ENCODE assay signal across 15 mouse cellular contexts in genomic region chr14:120803191-120803590, GRCm38 (mm10).
DNase-seq lines count a peak whose midpoint lies in the region; ATAC-seq lines count a peak whose summit lies in the region.
"Had no signal": no experiment of that assay in that cellular context is flagged by ENCODE, and none has a peak within 500 bp of the region (broad histone marks: within the 10 kb centered on the region; RNA-seq: fewer than 3 reads in every experiment).

No protein-coding gene starts in this region.

- no peaks in the 10 kb centered on the region for H3K9me3 ChIP-seq in kidney, embryonic 15.5 days (replicated peaks)
- H3K9me3 ChIP-seq in forebrain, embryonic 10.5 days, result peaks cover 17% of the 10 kb centered on the region
- H3K9me3 ChIP-seq in midbrain, embryonic 11.5 days (ENCODE audit: control insufficient read depth, low read length), result no peaks in the 10 kb centered on the region
- H3K9me3 ChIP-seq: liver, embryonic 15.5 days had no signal

- 71% methylated on average over 6 of the region's 6 CpGs for WGBS in kidney, embryonic 15.5 days
- 27% methylated on average over 6 of the region's 6 CpGs for WGBS in forebrain, embryonic 10.5 days
- 28% methylated on average over 6 of the region's 6 CpGs for WGBS in midbrain, embryonic 11.5 days

- H3K27me3 ChIP-seq in kidney, embryonic 15.5 days, result no peaks in the 10 kb centered on the region
- H3K27me3 ChIP-seq in forebrain, embryonic 10.5 days (ENCODE audit: poor library complexity, severe bottlenecking), result no peaks in the 10 kb centered on the region
- no peaks in the 10 kb centered on the region; the same call in 1 of the 2 replicates for H3K27me3 ChIP-seq in midbrain, embryonic 11.5 days (ENCODE audit: control insufficient read depth, insufficient read depth, low read length)
- H3K27me3 ChIP-seq: liver, embryonic 15.5 days had no signal

- no peak for DNase-seq in kidney, adult 18-20 months
- DNase-seq in ZHBTc4 (ENCODE audit: low read depth, low spot score), result peak; percentile 52
- no peak for DNase-seq in forebrain, embryonic 10.5 days (ENCODE audit: extremely low spot score, low spot score)
- DNase-seq in midbrain, embryonic 11.5 days (ENCODE audit: low spot score, missing footprints), result peak; percentile 88
- DNase-seq in left cerebral cortex, adult 11 months (ENCODE audit: low spot score), result no peak
- DNase-seq in c-Kit-positive CD71-positive TER-119-positive erythroid progenitor cells, embryonic 14.5 days (ENCODE audit: low spot score), result no peak
- DNase-seq in cerebellum, postnatal 4 days (ENCODE audit: low spot score in 2 of 2), result no peak
- DNase-seq: adrenal gland, postnatal 10 days; gastrocnemius, postnatal 36 days; heart, postnatal 36 days; layer of hippocampus, adult 9-11 months; right cerebral cortex, postnatal 14 days; thymus, adult 2 months had no signal

- H3K9ac ChIP-seq in kidney, embryonic 15.5 days, result no peak overlapping the region
- peak overlapping the region; percentile 36; the same call in 1 of the 2 replicates for H3K9ac ChIP-seq in midbrain, embryonic 11.5 days (ENCODE audit: low read length)
- H3K9ac ChIP-seq: liver, embryonic 15.5 days had no signal

- H3K27ac ChIP-seq in kidney, embryonic 15.5 days, result no peak overlapping the region
- peak overlapping the region; percentile 91 for H3K27ac ChIP-seq in forebrain, embryonic 10.5 days
- peak overlapping the region; percentile 84 for H3K27ac ChIP-seq in midbrain, embryonic 11.5 days (ENCODE audit: low read depth, low read length)
- H3K27ac ChIP-seq: liver, embryonic 15.5 days had no signal

- no peak overlapping the region for H3K4me3 ChIP-seq in kidney, embryonic 15.5 days (replicated peaks)
- peak overlapping the region; percentile 38 for H3K4me3 ChIP-seq in forebrain, embryonic 10.5 days
- H3K4me3 ChIP-seq in midbrain, embryonic 11.5 days (ENCODE audit: low read depth, low read length), result peak overlapping the region; percentile 11; the same call in 1 of the 2 replicates
- H3K4me3 ChIP-seq: liver, embryonic 15.5 days had no signal

- H3K4me1 ChIP-seq in kidney, embryonic 15.5 days, result peaks cover 19% of the 10 kb centered on the region
- H3K4me1 ChIP-seq in forebrain, embryonic 10.5 days, result peaks cover 44% of the 10 kb centered on the region
- peaks cover 20% of the 10 kb centered on the region for H3K4me1 ChIP-seq in midbrain, embryonic 11.5 days (ENCODE audit: control insufficient read depth, insufficient read depth, low read length)
- H3K4me1 ChIP-seq: liver, embryonic 15.5 days had no signal

- ATAC-seq in kidney, embryonic 15.5 days (replicated peaks; ENCODE audit: low FRiP score), result no peak
- ATAC-seq in midbrain, embryonic 11.5 days (ENCODE audit: low FRiP score), result peak; percentile 51; the same call in 1 of the 2 replicates

- H3K4me2 ChIP-seq in kidney, embryonic 15.5 days, result 0 out of 2 replicates have a peak overlapping the region, but pooled peaks have one; percentile 52
- H3K4me2 ChIP-seq in midbrain, embryonic 11.5 days, result peak overlapping the region; percentile 44
- H3K4me2 ChIP-seq: liver, embryonic 15.5 days had no signal

- no peaks in the 10 kb centered on the region for H3K36me3 ChIP-seq in kidney, embryonic 15.5 days
- 0 out of 2 replicates have a peak, but pooled peaks cover 5% of the 10 kb centered on the region for H3K36me3 ChIP-seq in forebrain, embryonic 10.5 days (replicated peaks)
- no peaks in the 10 kb centered on the region for H3K36me3 ChIP-seq in midbrain, embryonic 11.5 days (ENCODE audit: control insufficient read depth, insufficient read depth, low read length)
- H3K36me3 ChIP-seq: liver, embryonic 15.5 days had no signal

Comparison
In these comparisons a context has a peak if more than half of its experiments do, and no peak if none do; other contexts are left out.
1. DNase-seq: peak in ZHBTc4 (single experiment) and midbrain, embryonic 11.5 days (single experiment); none in kidney, adult 18-20 months (single experiment), forebrain, embryonic 10.5 days (single experiment), left cerebral cortex, adult 11 months (single experiment), c-Kit-positive CD71-positive TER-119-positive erythroid progenitor cells, embryonic 14.5 days (single experiment) and cerebellum, postnatal 4 days (0 of 2).